Mouse (Mus musculus) ES-E14 (cell line): ENCODE measurements around the gene Rreb1. TPM values are rescaled to one million over a fixed set of nuclear protein-coding genes. Genes with fewer than 3 reads are reported as not detected.

ENCODE experiments used
- DNase-seq: peaks from one replicate; pipeline ENCODE4 v3.0.0-alpha.2; 2013; ENCODE audit warnings: low read depth, low spot score
- H3K27ac ChIP-seq: 2 replicates; pipeline ENCODE4 v1.5.1; 2012; ENCODE audit warnings: low read depth, mild to moderate bottlenecking, low read length, moderate library complexity, mixed read lengths; ENCODE audit not compliant: poor library complexity, insufficient read depth, severe bottlenecking
- H3K36me3 ChIP-seq: 2 replicates; pipeline ENCODE4 v1.6.1; 2012; ENCODE audit warnings: mild to moderate bottlenecking, low read length, moderate library complexity, mixed read lengths; ENCODE audit not compliant: control insufficient read depth, poor library complexity, insufficient read depth, severe bottlenecking
- H3K4me1 ChIP-seq, 2 experiments: fragments of 150-350 bp in 1 of 2; sonication (generic) in 1 of 2; 2 replicates each; pipeline ENCODE4 v1.6.1; 2012; ENCODE audit warnings: low read length in 2 of 2, mild to moderate bottlenecking in 1 of 2, mixed read lengths in 1 of 2; ENCODE audit not compliant: control insufficient read depth in 2 of 2, insufficient read depth in 2 of 2, poor library complexity in 1 of 2
- H3K4me3 ChIP-seq, 2 experiments: fragments of 150-350 bp in 1 of 2; sonication (generic) in 1 of 2; 2 replicates each; pipeline ENCODE4 v1.5.1; 2012; ENCODE audit warnings: low read length in 2 of 2, low read depth in 1 of 2, mild to moderate bottlenecking in 1 of 2, mixed read lengths in 1 of 2; ENCODE audit not compliant: insufficient read depth in 1 of 2, poor library complexity in 1 of 2, severe bottlenecking in 1 of 2
- H3K9ac ChIP-seq: 2 replicates; pipeline ENCODE4 v1.6.1; 2012; ENCODE audit warnings: low read depth, mild to moderate bottlenecking, low read length, mixed read lengths; ENCODE audit not compliant: poor library complexity, insufficient read depth, severe bottlenecking
- H3K9me3 ChIP-seq: fragments of 150-350 bp; sonication (generic); 2 replicates; pipeline ENCODE4 v1.6.1; 2012; ENCODE audit warnings: low read depth, mild to moderate bottlenecking, low read length; ENCODE audit not compliant: control insufficient read depth, insufficient read depth
- CHD2 ChIP-seq: IDR thresholded peaks from 2 replicates; pipeline ENCODE4 v1.6.1; 2014; ENCODE audit warnings: mild to moderate bottlenecking, low read depth, low read length, inconsistent platforms
- HCFC1 ChIP-seq: IDR thresholded peaks from 2 replicates; pipeline ENCODE4 v1.6.1; 2012; ENCODE audit warnings: low read length, inconsistent platforms, borderline replicate concordance; ENCODE audit not compliant: insufficient read depth
- MAFK ChIP-seq: IDR thresholded peaks from 2 replicates; pipeline ENCODE4 v1.6.1; 2014; ENCODE audit warnings: mild to moderate bottlenecking, low read depth, low read length, inconsistent platforms; ENCODE audit not compliant: insufficient read depth
- ZC3H11A ChIP-seq: IDR thresholded peaks from 2 replicates; pipeline ENCODE4 v1.6.1; 2012; ENCODE audit warnings: low read depth, mild to moderate bottlenecking, inconsistent platforms, low read length, borderline replicate concordance
- ZNF384 ChIP-seq: IDR thresholded peaks from 2 replicates; pipeline ENCODE4 v1.6.1; 2012; ENCODE audit warnings: low read depth, low read length, inconsistent platforms
- in situ Hi-C, 2 experiments: fragments of 600-800 bp; cut with MboI; formaldehyde crosslinking; loops; one replicate each; pipeline ENCODE4 v1.15.1; 2025; ENCODE audit warnings: low sequenced_read_pairs in 2 of 2, inconsistent platforms in 1 of 2; ENCODE audit not compliant: unreplicated experiment in 2 of 2
- total RNA-seq: library from RNA; depleted of rRNA; stranded (reverse); fragments of 300-350 nt; gene quantifications from 2 replicates; pipeline ENCODE4 v1.2.3, GENCODE M21; 2012

The Rreb1 gene
- total RNA-seq, 1 experiment, result 14.7 TPM

DNA sequence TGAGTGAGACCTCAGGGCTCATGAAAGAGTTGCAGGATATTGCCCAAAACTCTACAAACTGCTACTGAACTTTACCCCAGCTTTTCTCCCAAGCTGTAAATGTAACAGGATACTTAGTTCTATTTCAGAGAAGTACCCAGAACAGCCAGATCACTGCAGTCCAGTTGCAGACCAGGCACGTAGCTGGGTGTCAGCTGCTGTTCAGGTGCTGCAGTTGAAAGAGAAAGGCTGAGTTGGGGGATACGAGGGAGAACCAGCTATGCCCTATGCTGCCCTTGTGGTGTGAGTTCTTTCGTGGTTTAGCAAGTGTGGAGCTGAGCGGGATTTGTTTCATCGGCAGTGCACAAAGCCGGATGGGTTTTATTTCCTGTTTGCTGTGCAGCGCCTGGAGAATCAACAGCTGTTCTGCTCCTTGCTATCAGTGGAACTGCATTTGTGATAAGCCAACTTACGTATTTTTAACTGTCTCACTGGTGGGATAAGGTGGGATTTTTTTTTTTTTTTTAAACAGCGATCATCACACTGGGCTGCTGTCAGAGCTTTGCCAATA lies 102.5 kb downstream of the Rreb1 start:
- Histone ChIP-seq H3K9me3 (no peaks in the 10 kb centered on the region), H3K4me3 (no peak overlapping the region), H3K27ac (no peak overlapping the region), H3K9ac (no peak overlapping the region), H3K4me1 (peaks cover 0 to 1% of the 10 kb centered on the region in 2 experiments; a peak in 2 of 4 replicates), H3K36me3 (no peaks in the 10 kb centered on the region)
- no peak for TF ChIP-seq ZNF384
- TF ChIP-seq CHD2, result no peak
- TF ChIP-seq ZC3H11A, result no peak
- TF ChIP-seq MAFK, result no peak
- DNase-seq, result no peak
- in situ Hi-C loops, result no loop called here

DNA sequence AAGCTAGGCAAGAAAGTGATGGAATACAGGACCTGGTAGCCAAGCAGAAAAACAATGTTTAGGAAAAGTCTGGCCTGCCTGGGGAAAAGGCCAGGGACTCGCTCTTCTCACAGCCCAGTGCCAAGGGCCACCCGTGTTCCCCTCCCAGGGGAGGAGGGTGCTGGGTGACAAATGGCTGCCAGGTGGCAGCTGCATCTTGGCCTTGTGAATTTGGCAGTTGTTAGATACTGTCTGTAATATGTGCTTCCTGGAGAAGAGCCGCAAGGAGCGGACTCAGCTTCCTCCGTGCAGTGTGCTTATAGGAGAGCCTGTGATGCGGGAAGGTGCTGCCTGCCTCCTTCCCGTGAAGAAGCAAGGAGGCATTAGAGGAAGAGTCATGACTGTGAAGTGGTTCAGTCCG lies 104.3 kb downstream of the Rreb1 start:
- H3K27ac ChIP-seq, result no peak overlapping the region
- TF ChIP-seq MAFK, result no peak
- TF ChIP-seq CHD2, result no peak
- no peak for TF ChIP-seq ZNF384
- in situ Hi-C loops, result no loop called here
- H3K4me1 ChIP-seq, result no peaks in the 10 kb centered on the region; a peak in 2 of 4 replicates
- no peaks in the 10 kb centered on the region for H3K9me3 ChIP-seq
- no peaks in the 10 kb centered on the region for H3K36me3 ChIP-seq
- H3K9ac ChIP-seq, result no peak overlapping the region
- no peak for DNase-seq
- H3K4me3 ChIP-seq, result no peak overlapping the region

- TF ChIP-seq MAFK (no peak), HCFC1 (no peak), ZNF384 (no peak), ZC3H11A (no peak)
- Histone ChIP-seq H3K4me1 (no peaks in the 10 kb centered on the region; a peak in 2 of 4 replicates), H3K27ac (no peak overlapping the region), H3K9me3 (no peaks in the 10 kb centered on the region), H3K4me3 (no peak overlapping the region), H3K36me3 (no peaks in the 10 kb centered on the region), H3K9ac (no peak overlapping the region)
- DNase-seq, result no peak
- in situ Hi-C loops, result no loop called here
Observed at GRCm38 (mm10) chr13:37883008-37883407, 104.8 kb downstream of the Rreb1 start.

GRCm38 (mm10) chr13:37885392-37885791 lies 107.2 kb downstream of the Rreb1 start:
- Histone ChIP-seq H3K27ac (no peak overlapping the region), H3K9ac (no peak overlapping the region), H3K4me1 (no peaks in the 10 kb centered on the region; a peak in 2 of 4 replicates), H3K36me3 (peaks cover 2% of the 10 kb centered on the region), H3K9me3 (no peaks in the 10 kb centered on the region), H3K4me3 (no peak overlapping the region)
- TF ChIP-seq ZNF384 (no peak), MAFK (no peak), CHD2 (no peak), HCFC1 (no peak), ZC3H11A (no peak)
- in situ Hi-C loops, result no loop called here
- DNase-seq, result no peak

GRCm38 (mm10) chr13:37886024-37886423 lies 107.8 kb downstream of the Rreb1 start:
- peaks cover 4% of the 10 kb centered on the region for H3K36me3 ChIP-seq
- no peak for DNase-seq
- no peak overlapping the region for H3K4me3 ChIP-seq
- no peaks in the 10 kb centered on the region; a peak in 1 of 4 replicates for H3K4me1 ChIP-seq
- H3K9ac ChIP-seq, result no peak overlapping the region
- H3K27ac ChIP-seq, result no peak overlapping the region
- no peak for TF ChIP-seq ZC3H11A
- no peak for TF ChIP-seq ZNF384
- no peak for TF ChIP-seq CHD2
- no peak for TF ChIP-seq HCFC1
- no peaks in the 10 kb centered on the region for H3K9me3 ChIP-seq
- in situ Hi-C loops, result no loop called here
